In genomic region chrX:101299473-101300426, GRCm38 (mm10) we compare ENCODE assay signal across 9 mouse cellular contexts. TPM values are rescaled to one million over a fixed set of nuclear protein-coding genes. Genes with fewer than 3 reads are reported as not detected.
A peak's percentile ranks its signal among the peaks of the same experiment; 100 is the strongest.
DNase-seq lines count a peak whose midpoint lies in the region; ATAC-seq lines count a peak whose summit lies in the region.
"Had no signal": no experiment of that assay in that cellular context is flagged by ENCODE, and none has a peak within 500 bp of the region (broad histone marks: within the 10 kb centered on the region; RNA-seq: fewer than 3 reads in every experiment).

No protein-coding gene starts in this region.

- H3K27ac ChIP-seq in liver, embryonic 12.5 days = no peak overlapping the region

- peaks cover 9% of the 10 kb centered on the region; the same call in 1 of the 2 replicates for H3K4me1 ChIP-seq in liver, embryonic 12.5 days
- H3K4me1 ChIP-seq: megakaryocyte, embryonic 14.5 days had no signal

- ATAC-seq in cerebellum, adult (ENCODE audit: insufficient number of reproducible peaks, low FRiP score, low TSS enrichment) = no peak
- ATAC-seq in liver, embryonic 12.5 days = no peak

- no peak overlapping the region for H3K4me3 ChIP-seq in liver, embryonic 12.5 days
- H3K4me3 ChIP-seq: megakaryocyte, embryonic 14.5 days had no signal

- H3K36me3 ChIP-seq in liver, embryonic 12.5 days = peaks cover 32% of the 10 kb centered on the region

- WGBS in liver, embryonic 12.5 days (ENCODE audit: insufficient replicate concordance) = 21% methylated on average over 12 of the region's 13 CpGs

- peaks cover 71% of the 10 kb centered on the region for H3K27me3 ChIP-seq in liver, embryonic 12.5 days (replicated peaks)

- peak overlapping the region; percentile 32 for H3K4me2 ChIP-seq in liver, embryonic 12.5 days

- peak; percentile 40 for DNase-seq in cerebellum, adult 9-11 months
- peak; percentile 66 to 72 for DNase-seq in right cerebral cortex, postnatal 10 days (ENCODE audit: low spot score in 2 of 2)
- no peak for DNase-seq in right cerebral cortex, adult 2 months (ENCODE audit: low spot score in 2 of 2)
- DNase-seq in thymus, postnatal 36 days = no peak
- no peak for DNase-seq in spleen, adult 12 weeks (ENCODE audit: low spot score)
- DNase-seq in frontal cortex, postnatal 25 days (ENCODE audit: low spot score in 2 of 2) = no peak

- H3K9me3 ChIP-seq in liver, embryonic 12.5 days (replicated peaks) = no peaks in the 10 kb centered on the region
- H3K9me3 ChIP-seq: megakaryocyte, embryonic 14.5 days had no signal

- H3K9ac ChIP-seq in liver, embryonic 12.5 days = no peak overlapping the region

RNA-seq across cellular contexts. Expression of gene Nlgn3, which starts 0.8 kb away (rescaled TPM):
- 0.08 and 0.20 TPM in 2 replicates for polyA plus RNA-seq in liver, embryonic 12.5 days (2016; fragmentation: Nextera tagmentation; extraction: Ambion mirVana)

RNA-seq across cellular contexts. Expression of gene Med12, which starts 25.9 kb away (rescaled TPM):
- polyA plus RNA-seq in liver, embryonic 12.5 days (2016; fragmentation: Nextera tagmentation; extraction: Ambion mirVana) = 24.8 and 28.5 TPM in 2 replicates

RNA-seq across cellular contexts. Expression of gene Gm20489, which starts 30.9 kb away (rescaled TPM):
- polyA plus RNA-seq in liver, embryonic 12.5 days (2016; fragmentation: Nextera tagmentation; extraction: Ambion mirVana) = not detected in 2 replicates

RNA-seq across cellular contexts. Expression of gene Il2rg, which starts 31.7 kb away (rescaled TPM):
- polyA plus RNA-seq in liver, embryonic 12.5 days (2016; fragmentation: Nextera tagmentation; extraction: Ambion mirVana) = 11.9 and 12.2 TPM in 2 replicates

RNA-seq across cellular contexts. Expression of gene Gm614, which starts 36.0 kb away (rescaled TPM):
- not detected in 2 replicates for polyA plus RNA-seq in liver, embryonic 12.5 days (2016; fragmentation: Nextera tagmentation; extraction: Ambion mirVana)

Comparison
In these comparisons a context has a peak if more than half of its experiments do, and no peak if none do; other contexts are left out.
1. DNase-seq: peak in cerebellum, adult 9-11 months (single experiment) and right cerebral cortex, postnatal 10 days (2 of 2); none in right cerebral cortex, adult 2 months (0 of 2), thymus, postnatal 36 days (0 of 2), spleen, adult 12 weeks (single experiment) and frontal cortex, postnatal 25 days (0 of 2).